Mouse (Mus musculus) midbrain, embryonic 12.5 days (tissue): ENCODE results near the gene Hic2. TPM values are rescaled to one million over a fixed set of nuclear protein-coding genes. Genes with fewer than 3 reads are reported as not detected.

Experiments used
- ATAC-seq: fragments of 200-750 bp; cut with Nextera tagmentation; 2 replicates; pipeline ENCODE4 v1.8.0; 2017; ENCODE audit warnings: low read depth, moderate TSS enrichment, moderate library complexity; ENCODE audit not compliant: low FRiP score
- H3K27ac ChIP-seq: fragments of 300-500 bp; sonication (generic); replicated peaks from 2 replicates; pipeline ENCODE4 v1.5.1; 2016; ENCODE audit warnings: mild to moderate bottlenecking
- H3K27me3 ChIP-seq: fragments of 300-500 bp; sonication (generic); 2 replicates; pipeline ENCODE4 v1.6.1; 2016; ENCODE audit warnings: mild to moderate bottlenecking
- H3K36me3 ChIP-seq: fragments of 300-500 bp; sonication (generic); 2 replicates; pipeline ENCODE4 v1.6.1; 2016
- H3K4me1 ChIP-seq: fragments of 300-500 bp; sonication (generic); 2 replicates; pipeline ENCODE4 v1.6.1; 2016
- H3K4me2 ChIP-seq: fragments of 300-500 bp; sonication (generic); replicated peaks from 2 replicates; pipeline ENCODE4 v1.6.1; 2016; ENCODE audit warnings: mild to moderate bottlenecking, moderate library complexity
- H3K4me3 ChIP-seq: fragments of 300-500 bp; sonication (generic); 2 replicates; pipeline ENCODE4 v1.5.1; 2016; ENCODE audit warnings: mild to moderate bottlenecking
- H3K9ac ChIP-seq: fragments of 300-500 bp; sonication (generic); replicated peaks from 2 replicates; pipeline ENCODE4 v1.6.1; 2016; ENCODE audit warnings: mild to moderate bottlenecking, moderate library complexity
- H3K9me3 ChIP-seq: fragments of 300-500 bp; sonication (generic); 2 replicates; pipeline ENCODE4 v1.6.1; 2016; ENCODE audit warnings: mild to moderate bottlenecking
- WGBS: fragments of 180-500 bp; shearing (Covaris S2); methylation state at CpG from one replicate; pipeline ENCODE4 v1.1.7; 2016; 5-methylcytosine and 5-hydroxymethylcytosine counted together
- polyA plus RNA-seq: library from polyadenylated mRNA; unstranded; fragments of >200 nt; fragmentation: Nextera tagmentation; extraction: Ambion mirVana; gene quantifications from 2 replicates; pipeline ENCODE4 v1.2.1, GENCODE M21; 2016

Gene Hic2
- polyA plus RNA-seq, 1 experiment from 2014 or later = 15.3 TPM

GRCm38 (mm10) chr16:17239409-17239808 lies 6.0 kb downstream of the Hic2 start:
- no peaks in the 10 kb centered on the region for H3K9me3 ChIP-seq
- 82% methylated on average over 2 of the region's 2 CpGs for WGBS
- peaks cover 45% of the 10 kb centered on the region for H3K4me1 ChIP-seq
- no peak overlapping the region for H3K27ac ChIP-seq
- H3K4me3 ChIP-seq = no peak overlapping the region
- H3K36me3 ChIP-seq = no peaks in the 10 kb centered on the region
- H3K9ac ChIP-seq = no peak overlapping the region
- no peak for ATAC-seq
- no peaks in the 10 kb centered on the region for H3K27me3 ChIP-seq
- H3K4me2 ChIP-seq = no peak overlapping the region

DNA sequence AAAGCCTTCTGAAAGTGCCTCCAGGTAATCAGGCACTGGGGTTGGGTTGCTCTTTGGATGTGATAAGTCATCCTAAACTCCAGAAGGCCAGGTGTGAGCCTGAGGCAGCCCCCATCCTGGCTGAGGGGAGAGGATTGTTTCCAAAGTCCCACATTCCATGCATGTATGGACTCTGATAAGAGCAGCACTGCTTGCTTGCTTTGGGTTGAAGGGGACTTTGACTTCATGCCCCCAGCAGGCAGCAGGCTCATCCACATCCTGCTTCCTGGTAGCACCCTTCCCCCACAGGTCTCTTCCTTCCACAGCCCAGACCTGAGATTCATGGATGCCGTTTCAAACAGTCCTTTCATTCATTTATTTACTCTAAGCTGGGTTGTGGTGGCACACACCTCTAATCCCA lies 10.4 kb downstream of the Hic2 start:
- no peak overlapping the region for H3K4me3 ChIP-seq
- no peak overlapping the region for H3K4me2 ChIP-seq
- H3K9me3 ChIP-seq = no peaks in the 10 kb centered on the region
- peaks cover 17% of the 10 kb centered on the region for H3K4me1 ChIP-seq
- H3K27ac ChIP-seq = no peak overlapping the region
- H3K27me3 ChIP-seq = no peaks in the 10 kb centered on the region
- ATAC-seq = no peak
- 76% methylated on average over 1 of the region's 1 CpGs for WGBS
- no peaks in the 10 kb centered on the region for H3K36me3 ChIP-seq
- no peak overlapping the region for H3K9ac ChIP-seq

GRCm38 (mm10) chr16:17244996-17245395 lies 11.6 kb downstream of the Hic2 start:
- ATAC-seq = no peak
- 80% methylated on average over 1 of the region's 1 CpGs for WGBS
- H3K4me2 ChIP-seq = no peak overlapping the region

DNA sequence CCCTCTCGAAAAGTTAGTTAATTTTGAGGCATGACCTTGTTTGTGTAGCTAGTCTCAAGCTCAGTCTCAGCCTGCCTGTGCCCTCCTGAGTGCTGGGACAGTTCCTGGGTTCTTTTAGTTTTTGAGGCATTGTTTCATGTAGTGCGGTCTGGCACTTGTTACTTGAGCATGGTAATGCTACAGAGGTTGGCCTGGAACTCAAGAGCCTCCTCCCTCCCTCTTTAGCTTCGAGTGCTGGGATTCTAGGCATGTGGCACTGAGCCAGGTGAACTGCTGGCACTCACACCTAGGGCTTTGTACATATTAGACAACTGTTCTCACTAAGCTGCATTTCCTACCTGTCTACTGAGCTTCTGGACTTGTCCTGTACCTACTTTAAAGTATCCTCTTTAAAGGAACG lies 14.4 kb downstream of the Hic2 start:
- Histone ChIP-seq H3K27ac (no peak overlapping the region), H3K4me2 (no peak overlapping the region), H3K4me3 (no peak overlapping the region), H3K27me3 (no peaks in the 10 kb centered on the region), H3K4me1 (peaks cover 26% of the 10 kb centered on the region), H3K9me3 (no peaks in the 10 kb centered on the region), H3K36me3 (no peaks in the 10 kb centered on the region), H3K9ac (no peak overlapping the region)
- ATAC-seq = no peak
- 86% methylated on average over 4 of the region's 4 CpGs for WGBS

More at GRCm38 (mm10) chr16:17244996-17245395, 11.6 kb downstream of the Hic2 start:
- Histone ChIP-seq H3K4me3 (no peak overlapping the region), H3K9me3 (no peaks in the 10 kb centered on the region), H3K27ac (no peak overlapping the region), H3K9ac (no peak overlapping the region), H3K36me3 (no peaks in the 10 kb centered on the region), H3K4me1 (peaks cover 9% of the 10 kb centered on the region; the same call in 1 of the 2 replicates), H3K27me3 (no peaks in the 10 kb centered on the region)

- no peaks in the 10 kb centered on the region for H3K27me3 ChIP-seq
- ATAC-seq = no peak
- H3K9me3 ChIP-seq = no peaks in the 10 kb centered on the region
- H3K36me3 ChIP-seq = no peaks in the 10 kb centered on the region
- H3K27ac ChIP-seq = no peak overlapping the region
- 74% methylated on average over 6 of the region's 6 CpGs for WGBS
- no peak overlapping the region for H3K4me3 ChIP-seq
- no peak overlapping the region for H3K9ac ChIP-seq
- no peak overlapping the region for H3K4me2 ChIP-seq
- H3K4me1 ChIP-seq = peaks cover 34% of the 10 kb centered on the region
Measured at GRCm38 (mm10) chr16:17249135-17249534, 15.8 kb downstream of the Hic2 start.

DNA sequence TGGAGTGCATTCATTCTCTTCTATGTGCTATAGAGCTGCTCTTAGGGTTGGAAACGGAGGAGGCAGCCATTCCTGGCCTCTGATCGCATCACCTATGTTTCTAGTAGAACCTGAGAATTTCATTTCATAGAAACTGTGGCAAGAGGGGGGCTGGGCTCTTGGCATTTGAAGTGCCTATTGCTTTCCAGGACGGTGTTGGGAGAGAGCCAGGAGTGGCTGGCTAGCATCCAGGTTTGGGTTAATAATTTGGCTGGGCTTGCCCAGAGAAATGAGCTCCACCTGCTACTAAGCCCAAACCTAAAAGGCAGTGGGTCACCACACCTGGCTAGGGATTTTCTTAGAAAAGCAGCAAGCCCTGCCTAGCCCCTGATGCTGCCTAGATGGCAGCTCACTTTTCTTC lies 18.2 kb downstream of the Hic2 start:
- ATAC-seq = no peak
- Histone ChIP-seq H3K9me3 (no peaks in the 10 kb centered on the region), H3K36me3 (peaks cover 11% of the 10 kb centered on the region; the same call in 1 of the 2 replicates), H3K27ac (no peak overlapping the region), H3K27me3 (no peaks in the 10 kb centered on the region), H3K9ac (no peak overlapping the region), H3K4me2 (no peak overlapping the region), H3K4me1 (peaks cover 36% of the 10 kb centered on the region), H3K4me3 (no peak overlapping the region)
- WGBS = 87% methylated on average over 3 of the region's 3 CpGs

GRCm38 (mm10) chr16:17252086-17252726 lies 18.8 kb downstream of the Hic2 start:
- Histone ChIP-seq H3K27ac (no peak overlapping the region), H3K4me2 (no peak overlapping the region), H3K36me3 (peaks cover 18% of the 10 kb centered on the region), H3K4me1 (peaks cover 36% of the 10 kb centered on the region), H3K9ac (no peak overlapping the region), H3K4me3 (no peak overlapping the region), H3K27me3 (no peaks in the 10 kb centered on the region), H3K9me3 (no peaks in the 10 kb centered on the region)
- no peak for ATAC-seq
- 84% methylated on average over 3 of the region's 3 CpGs for WGBS

DNA sequence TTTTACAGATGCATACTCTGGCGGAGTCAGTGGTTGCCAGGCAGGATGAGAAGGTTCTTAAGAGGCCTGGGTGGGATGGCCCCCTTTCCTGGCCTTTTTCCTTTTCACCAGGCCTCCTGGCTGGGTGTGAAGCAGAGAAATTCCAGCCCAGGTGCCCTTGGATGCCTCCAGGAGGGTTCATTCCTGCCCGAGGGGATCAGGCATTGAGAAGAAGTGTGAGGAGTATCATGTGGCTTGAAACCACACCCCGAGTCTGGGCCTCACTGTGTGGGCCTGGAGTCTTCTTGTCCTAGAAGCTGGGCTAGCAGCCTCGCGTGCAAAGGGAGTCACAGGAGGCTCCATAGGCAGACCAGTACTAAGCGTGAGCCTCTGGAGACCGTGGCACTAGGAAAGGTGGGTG lies 19.5 kb downstream of the Hic2 start:
- H3K36me3 ChIP-seq = peaks cover 24% of the 10 kb centered on the region
- H3K9ac ChIP-seq = no peak overlapping the region
- 0 out of 2 replicates have a peak overlapping the region, but pooled peaks have one; percentile 16 for H3K27ac ChIP-seq
- 73% methylated on average over 7 of the region's 7 CpGs for WGBS
- no peaks in the 10 kb centered on the region for H3K27me3 ChIP-seq
- peaks cover 36% of the 10 kb centered on the region for H3K4me1 ChIP-seq
- H3K9me3 ChIP-seq = no peaks in the 10 kb centered on the region
- no peak overlapping the region for H3K4me2 ChIP-seq
- no peak for ATAC-seq
- H3K4me3 ChIP-seq = no peak overlapping the region

DNA sequence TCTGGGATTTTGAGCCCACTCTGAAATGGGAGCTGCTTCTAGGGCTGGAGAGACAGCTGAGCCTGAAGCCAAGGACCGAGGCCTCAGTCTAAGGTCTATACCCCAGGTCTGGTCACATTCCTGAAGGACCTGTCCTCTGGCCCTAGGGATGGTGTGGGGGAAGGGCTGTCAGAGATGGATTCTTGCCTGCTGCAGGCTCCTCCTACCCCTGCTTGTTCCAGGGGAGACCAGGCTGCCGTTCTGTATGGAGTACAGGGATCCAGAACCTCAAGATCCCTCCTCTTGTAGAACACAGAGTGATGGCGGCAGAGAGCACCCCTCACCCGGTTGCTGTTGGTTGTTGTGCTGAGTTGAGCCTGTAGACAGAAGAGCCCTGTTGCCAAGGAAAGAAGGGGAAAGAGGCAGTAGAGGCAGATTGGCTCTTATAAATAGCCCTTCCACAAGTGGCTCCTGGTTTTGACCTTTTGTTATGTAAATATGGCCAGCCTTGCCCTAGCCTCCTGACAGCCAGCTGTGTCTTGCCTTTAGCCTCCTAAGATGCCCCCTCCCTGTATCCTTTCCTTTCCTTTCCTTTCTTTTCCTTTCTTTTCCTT lies 20.7 kb downstream of the Hic2 start:
- Histone ChIP-seq H3K27ac (peak overlapping the region; percentile 31), H3K36me3 (peaks cover 37% of the 10 kb centered on the region), H3K4me1 (peaks cover 36% of the 10 kb centered on the region), H3K9me3 (no peaks in the 10 kb centered on the region), H3K4me3 (no peak overlapping the region), H3K27me3 (no peaks in the 10 kb centered on the region), H3K9ac (no peak overlapping the region), H3K4me2 (peak overlapping the region; percentile 7; the same call in 1 of the 2 replicates)
- ATAC-seq = peak; percentile 66; the same call in 1 of the 2 replicates
- 24% methylated on average over 4 of the region's 4 CpGs for WGBS

DNA sequence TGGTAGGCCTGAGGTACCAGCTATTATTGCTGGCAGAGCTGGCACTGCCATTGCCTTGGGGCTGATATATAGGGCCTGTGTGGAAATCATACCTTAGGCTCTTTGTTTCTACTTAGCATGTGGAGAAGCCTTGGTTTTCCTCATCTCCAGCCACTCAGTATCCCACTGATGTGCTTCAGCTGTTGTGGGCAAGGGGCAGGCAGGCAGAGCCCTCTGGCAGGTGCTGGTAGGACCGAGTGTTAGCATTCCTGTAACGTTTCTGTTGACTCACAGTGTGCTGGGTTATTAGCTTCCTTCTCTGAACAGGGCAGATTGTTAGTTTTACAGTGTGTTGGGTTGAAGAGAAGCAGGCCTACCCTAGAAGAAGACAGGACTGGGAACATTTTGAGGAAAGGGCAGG lies 21.9 kb downstream of the Hic2 start:
- Histone ChIP-seq H3K27me3 (no peaks in the 10 kb centered on the region), H3K4me2 (no peak overlapping the region), H3K4me1 (peaks cover 33% of the 10 kb centered on the region), H3K4me3 (no peak overlapping the region), H3K9ac (no peak overlapping the region), H3K27ac (no peak overlapping the region), H3K36me3 (peaks cover 48% of the 10 kb centered on the region), H3K9me3 (no peaks in the 10 kb centered on the region)
- no peak for ATAC-seq
- 86% methylated on average over 2 of the region's 2 CpGs for WGBS

DNA sequence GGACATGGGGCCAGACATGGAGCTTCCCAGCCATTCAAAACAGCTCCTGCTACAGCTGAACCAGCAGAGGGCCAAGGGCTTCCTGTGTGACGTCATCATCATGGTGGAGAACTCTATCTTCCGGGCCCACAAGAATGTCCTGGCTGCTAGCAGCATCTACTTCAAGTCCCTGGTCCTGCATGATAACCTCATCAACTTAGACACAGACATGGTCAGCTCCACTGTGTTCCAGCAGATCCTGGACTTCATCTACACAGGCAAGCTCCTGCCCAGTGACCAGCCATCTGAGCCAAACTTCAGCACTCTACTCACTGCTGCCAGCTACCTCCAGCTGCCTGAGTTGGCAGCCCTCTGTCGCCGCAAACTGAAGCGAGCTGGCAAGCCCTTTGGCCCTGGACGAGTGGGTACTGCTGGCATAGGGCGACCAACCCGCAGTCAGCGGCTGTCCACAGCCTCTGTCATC lies 24.0 kb downstream of the Hic2 start:
- no peak overlapping the region for H3K4me2 ChIP-seq
- H3K36me3 ChIP-seq = peaks cover 65% of the 10 kb centered on the region
- H3K27me3 ChIP-seq = no peaks in the 10 kb centered on the region
- no peak overlapping the region for H3K9ac ChIP-seq
- H3K27ac ChIP-seq = no peak overlapping the region
- peaks cover 20% of the 10 kb centered on the region for H3K4me1 ChIP-seq
- no peak overlapping the region for H3K4me3 ChIP-seq
- 93% methylated on average over 9 of the region's 9 CpGs for WGBS
- H3K9me3 ChIP-seq = no peaks in the 10 kb centered on the region
- ATAC-seq = no peak

GRCm38 (mm10) chr16:17258917-17259316 lies 25.5 kb downstream of the Hic2 start:
- H3K27me3 ChIP-seq = no peaks in the 10 kb centered on the region
- peaks cover 9% of the 10 kb centered on the region for H3K4me1 ChIP-seq
- no peak overlapping the region for H3K4me2 ChIP-seq
- H3K27ac ChIP-seq = no peak overlapping the region
- no peak overlapping the region for H3K9ac ChIP-seq
- ATAC-seq = no peak
- H3K9me3 ChIP-seq = no peaks in the 10 kb centered on the region
- 96% methylated on average over 12 of the region's 12 CpGs for WGBS
- no peak overlapping the region for H3K4me3 ChIP-seq
- peaks cover 70% of the 10 kb centered on the region for H3K36me3 ChIP-seq
